Mouse (Mus musculus) thymus, adult 2 months (tissue): Measurements from ENCODE around the gene Memo1. TPM values are rescaled to one million over a fixed set of nuclear protein-coding genes. Genes with fewer than 3 reads are reported as not detected.

Experiments
- DNase-seq: peaks from one replicate; pipeline ENCODE4 v3.0.0; 2021
- H3K27ac ChIP-seq: fragments of 200-500 bp; 2 replicates; pipeline ENCODE4 v1.5.1; 2012; ENCODE audit warnings: low read length, control low read depth; ENCODE audit not compliant: control insufficient read depth, insufficient read depth
- H3K27me3 ChIP-seq: fragments of 200-500 bp; 2 replicates; pipeline ENCODE4 v1.6.1; 2012; ENCODE audit warnings: mild to moderate bottlenecking, low read length, moderate library complexity, mixed read lengths; ENCODE audit not compliant: control insufficient read depth, insufficient read depth
- H3K36me3 ChIP-seq: fragments of 200-500 bp; 2 replicates; pipeline ENCODE4 v1.6.1; 2012; ENCODE audit warnings: mild to moderate bottlenecking, low read length, moderate library complexity; ENCODE audit not compliant: control insufficient read depth, insufficient read depth
- H3K4me1 ChIP-seq: fragments of 200-500 bp; replicated peaks from 2 replicates; pipeline ENCODE4 v1.6.1; 2012; ENCODE audit warnings: low read length; ENCODE audit not compliant: control insufficient read depth, insufficient read depth
- H3K4me3 ChIP-seq: fragments of 200-500 bp; 2 replicates; pipeline ENCODE4 v1.5.1; 2012; ENCODE audit warnings: mild to moderate bottlenecking, low read length, control low read depth, moderate library complexity; ENCODE audit not compliant: control insufficient read depth, insufficient read depth
- CTCF ChIP-seq: fragments of 200-500 bp; IDR thresholded peaks from 2 replicates; pipeline ENCODE4 v1.5.1; 2012; ENCODE audit warnings: mild to moderate bottlenecking, control low read depth, low read length, moderate library complexity, borderline replicate concordance; ENCODE audit not compliant: control insufficient read depth, poor library complexity, insufficient read depth; ENCODE audit errors: extremely low read depth
- POLR2A ChIP-seq: fragments of 200-500 bp; IDR thresholded peaks from 2 replicates; pipeline ENCODE4 v1.6.1; 2012; ENCODE audit warnings: mild to moderate bottlenecking, low read length, control low read depth, moderate library complexity; ENCODE audit not compliant: control insufficient read depth, poor library complexity, insufficient read depth; ENCODE audit errors: extremely low read depth
- WGBS: fragments of 180-500 bp; shearing (Covaris S2); methylation state at CpG from one replicate; pipeline ENCODE4 v1.1.7; 2018; 5-methylcytosine and 5-hydroxymethylcytosine counted together
- polyA plus RNA-seq: library from polyadenylated mRNA; depleted of rRNA; stranded (reverse); fragments of >200 nt; gene quantifications from 2 replicates; pipeline ENCODE4 v1.2.3, GENCODE M21; 2012

Gene Memo1
- polyA plus RNA-seq, 1 experiment: 64.5 TPM

GRCm38 (mm10) chr17:74209143-74209908 lies 86.0 kb downstream of the Memo1 start:
- Histone ChIP-seq H3K27me3 (no peaks in the 10 kb centered on the region), H3K36me3 (no peaks in the 10 kb centered on the region), H3K27ac (no peak overlapping the region), H3K4me3 (no peak overlapping the region), H3K4me1 (no peaks in the 10 kb centered on the region)
- no peak for DNase-seq
- 97% methylated on average over 5 of the region's 5 CpGs for WGBS
- TF ChIP-seq POLR2A (no peak), CTCF (no peak)

GRCm38 (mm10) chr17:74195943-74196342 lies 99.4 kb downstream of the Memo1 start:
- no peak for DNase-seq
- 17% methylated on average over 2 of the region's 2 CpGs for WGBS
- Histone ChIP-seq H3K27me3 (no peaks in the 10 kb centered on the region), H3K4me1 (no peaks in the 10 kb centered on the region), H3K36me3 (no peaks in the 10 kb centered on the region), H3K27ac (no peak overlapping the region), H3K4me3 (no peak overlapping the region)
- no peak for TF ChIP-seq POLR2A
- no peak for TF ChIP-seq CTCF

DNA sequence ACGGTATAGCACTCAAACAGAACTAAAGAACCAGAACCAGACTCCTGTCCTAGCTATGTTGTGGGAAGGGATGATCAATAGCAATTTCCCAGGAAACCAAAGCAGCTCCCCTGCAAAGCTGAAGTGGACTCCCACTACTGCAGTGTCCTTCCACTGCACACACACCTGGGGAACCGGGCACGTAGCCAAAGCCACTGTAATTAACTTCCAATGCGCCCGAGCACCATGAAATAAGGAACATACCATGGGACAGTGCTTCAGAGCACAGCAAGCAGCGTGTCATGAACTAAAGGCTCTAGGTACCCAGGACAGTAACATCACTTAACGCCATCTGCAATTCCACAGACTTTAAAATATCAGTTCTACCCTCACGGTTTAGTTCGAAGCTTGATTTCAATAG lies 100.6 kb downstream of the Memo1 start:
- no peak for DNase-seq
- 77% methylated on average over 9 of the region's 9 CpGs for WGBS
- Histone ChIP-seq H3K4me3 (no peak overlapping the region), H3K27me3 (no peaks in the 10 kb centered on the region), H3K36me3 (no peaks in the 10 kb centered on the region), H3K4me1 (no peaks in the 10 kb centered on the region), H3K27ac (no peak overlapping the region)
- TF ChIP-seq CTCF: no peak
- TF ChIP-seq POLR2A: no peak

- no peak overlapping the region for H3K27ac ChIP-seq
- no peak overlapping the region for H3K4me3 ChIP-seq
- no peaks in the 10 kb centered on the region for H3K36me3 ChIP-seq
- no peaks in the 10 kb centered on the region for H3K4me1 ChIP-seq
- WGBS: 31% methylated on average over 1 of the region's 1 CpGs
- no peak for DNase-seq
- no peaks in the 10 kb centered on the region for H3K27me3 ChIP-seq
- TF ChIP-seq POLR2A (no peak), CTCF (no peak)
Measured at GRCm38 (mm10) chr17:74193463-74193862, 101.9 kb downstream of the Memo1 start.

DNA sequence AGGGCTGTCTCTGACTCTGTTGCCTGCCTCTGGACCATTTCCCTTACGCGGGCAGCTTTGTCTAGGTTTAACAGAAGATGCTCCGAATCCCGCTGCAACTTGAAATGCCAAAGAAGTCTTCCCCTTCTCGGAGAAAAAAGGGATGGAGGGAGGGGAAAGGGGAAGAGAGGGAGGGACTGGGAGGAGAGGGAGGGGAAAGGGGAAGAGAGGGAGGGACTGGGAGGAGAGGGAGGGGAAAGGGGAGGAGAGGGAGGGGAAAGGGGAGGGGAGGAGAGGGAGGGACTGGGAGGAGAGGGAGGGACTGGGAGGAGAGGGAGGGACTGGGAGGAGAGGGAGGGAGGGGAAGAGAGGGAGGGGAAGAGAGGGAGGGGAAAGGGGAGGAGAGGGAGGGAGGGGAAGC lies 103.9 kb downstream of the Memo1 start:
- TF ChIP-seq POLR2A (no peak), CTCF (no peak)
- H3K27ac ChIP-seq: no peak overlapping the region

GRCm38 (mm10) chr17:74186197-74186596 lies 109.1 kb downstream of the Memo1 start:
- Histone ChIP-seq H3K36me3 (no peaks in the 10 kb centered on the region), H3K4me3 (no peak overlapping the region), H3K27ac (no peak overlapping the region), H3K4me1 (no peaks in the 10 kb centered on the region), H3K27me3 (no peaks in the 10 kb centered on the region)
- DNase-seq: no peak
- TF ChIP-seq CTCF (no peak), POLR2A (no peak)
- 15% methylated on average over 5 of the region's 5 CpGs for WGBS

More for the DNA sequence above, 103.9 kb downstream of the Memo1 start:
- Histone ChIP-seq H3K4me3 (no peak overlapping the region), H3K4me1 (no peaks in the 10 kb centered on the region), H3K27me3 (no peaks in the 10 kb centered on the region), H3K36me3 (no peaks in the 10 kb centered on the region)
- WGBS: 98% methylated on average over 5 of the region's 5 CpGs
- no peak for DNase-seq
